Mouse (Mus musculus) megakaryocyte, embryonic 14.5 days (primary cell): Measurements from ENCODE around the gene Asb12.

Source experiments
- FLI1 ChIP-seq: IDR thresholded peaks from 2 replicates; pipeline ENCODE4 v1.6.1; 2012; ENCODE audit warnings: low read length, inconsistent platforms, mixed read lengths
- GATA1 ChIP-seq: IDR thresholded peaks from 3 replicates; pipeline ENCODE4 v1.6.1; 2012; ENCODE audit warnings: mixed read lengths, low read length, inconsistent platforms, borderline replicate concordance

- no peak for TF ChIP-seq GATA1
- no peak for TF ChIP-seq FLI1
Observed at GRCm38 (mm10) chrX:95443898-95444775, 113.7 kb downstream of the Asb12 start.
